Mouse (Mus musculus) kidney, adult 8-10 months (tissue): ENCODE measurements at regions not wholly inside any gene's neighbourhood (a gene's known extent, or its start where the extent isn't known, plus 50 kb on each side); places are given as distances from the start of the nearest gene placed in this dataset.
A peak's percentile ranks its signal among the peaks of the same experiment; 100 is the strongest.

Experiments used
- DNase-seq, 2 experiments: peaks; one replicate each; pipeline ENCODE4 v3.0.0; 2022

DNA sequence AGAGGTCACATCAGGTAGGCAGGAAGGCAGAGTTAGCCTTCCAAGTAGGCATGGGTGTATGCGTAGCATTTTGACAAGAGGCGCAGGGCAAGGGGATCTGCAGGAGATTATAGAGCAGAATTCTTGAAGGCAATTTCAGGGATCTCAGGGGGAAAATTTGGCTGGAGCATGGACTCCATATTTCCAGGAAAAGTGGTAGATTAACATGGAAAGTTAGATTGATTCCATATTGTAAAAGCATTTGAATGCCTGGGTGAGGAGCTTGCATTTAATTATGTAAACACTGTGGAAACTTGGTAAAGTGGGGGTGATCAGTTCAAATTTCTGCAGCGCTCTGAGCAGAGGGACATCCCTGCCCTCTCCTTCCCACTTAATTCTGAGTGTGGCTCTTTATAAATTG, 146.7 kb downstream of the Pax3 start:
- DNase-seq = no peak

DNA sequence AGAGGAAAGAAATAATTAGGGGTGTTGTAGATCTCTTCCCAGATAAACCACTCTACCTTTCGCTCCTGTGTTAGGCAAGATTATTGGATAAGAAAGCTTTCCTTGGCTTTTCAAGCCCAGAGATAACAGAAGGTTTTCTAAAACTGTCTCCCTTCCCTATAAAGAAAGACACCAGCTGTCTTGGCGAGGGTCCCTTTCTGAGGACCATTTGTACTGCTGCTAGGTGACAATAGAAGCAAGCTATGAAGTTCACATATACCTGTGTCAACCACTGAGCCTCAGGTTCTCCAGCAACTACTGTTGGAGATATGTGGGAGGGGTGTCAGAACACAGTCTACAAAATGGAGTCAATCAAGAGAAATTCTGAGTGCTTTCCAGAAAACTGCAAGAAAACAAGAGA, 164.6 kb downstream of the Pax3 start:
- DNase-seq = no peak

DNA sequence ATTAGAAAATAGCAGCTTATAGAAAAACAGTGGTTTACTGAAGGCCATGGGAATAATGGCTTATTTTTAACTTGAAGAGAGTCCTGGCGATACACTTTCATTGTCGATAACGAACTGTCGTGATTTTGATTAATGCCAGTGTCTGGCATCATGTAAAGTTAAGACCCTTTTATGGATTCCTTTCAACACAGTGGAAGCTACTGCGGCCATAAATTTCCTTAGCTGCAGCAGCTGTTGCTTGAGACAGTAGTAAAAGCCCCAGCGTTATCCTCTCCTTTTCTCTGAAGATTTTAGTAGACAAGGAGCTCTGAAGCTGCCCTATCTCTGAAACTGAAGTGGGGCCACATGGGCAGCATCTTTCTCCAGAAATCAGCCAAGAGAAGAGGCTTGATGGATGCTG, 175.2 kb downstream of the Pax3 start:
- no peak for DNase-seq

DNA sequence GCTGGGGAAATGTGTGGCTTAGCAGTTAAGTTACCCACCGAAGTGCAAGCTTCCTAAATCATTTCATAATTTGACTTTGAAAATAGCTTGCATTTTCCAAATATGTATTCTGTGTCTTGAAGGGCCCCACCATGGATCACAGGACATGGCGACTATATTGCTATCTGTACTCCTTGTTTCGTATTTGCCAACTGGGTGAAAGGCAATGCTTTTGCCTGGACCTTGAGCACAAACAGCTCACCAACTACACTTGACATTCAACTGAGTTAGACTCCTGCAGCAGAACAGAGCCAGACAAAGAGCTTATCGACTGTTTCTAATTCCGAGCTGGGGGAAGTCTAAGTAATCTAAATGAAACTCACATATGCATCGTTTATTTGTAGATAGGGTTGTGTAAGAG, 175.9 kb downstream of the Pax3 start:
- DNase-seq = no peak

DNA sequence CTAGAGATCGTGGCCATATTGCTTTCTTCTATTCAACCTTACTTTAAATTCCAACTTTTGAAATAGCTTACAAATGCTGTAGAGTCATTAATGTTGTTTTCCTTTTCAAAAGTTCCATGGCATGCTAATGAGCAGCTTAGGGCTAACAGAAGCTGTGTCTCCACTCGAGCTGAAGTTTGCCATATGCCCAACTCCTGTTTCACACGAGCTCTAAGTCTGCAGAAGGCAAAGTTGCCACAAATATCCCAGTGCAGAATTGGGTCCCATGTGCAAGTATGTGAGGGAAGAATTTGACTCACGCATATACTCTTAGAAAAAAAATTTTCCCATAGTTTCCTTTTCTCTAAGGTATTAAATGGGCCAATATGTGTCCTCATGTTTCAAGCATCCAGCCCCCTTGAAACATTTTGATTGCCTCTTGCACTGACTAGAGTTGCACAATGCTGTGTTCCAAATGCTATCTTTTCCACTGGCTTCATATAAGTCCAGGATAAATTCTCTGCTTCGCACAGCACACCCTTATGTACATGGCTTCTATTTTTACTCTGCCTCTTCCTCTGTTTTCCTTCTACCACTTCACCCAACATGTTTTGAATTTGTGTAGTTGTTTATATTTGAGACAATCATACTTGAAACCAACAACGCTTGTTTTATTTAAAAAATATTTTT, 178.9 kb downstream of the Pax3 start:
- no peak for DNase-seq

DNA sequence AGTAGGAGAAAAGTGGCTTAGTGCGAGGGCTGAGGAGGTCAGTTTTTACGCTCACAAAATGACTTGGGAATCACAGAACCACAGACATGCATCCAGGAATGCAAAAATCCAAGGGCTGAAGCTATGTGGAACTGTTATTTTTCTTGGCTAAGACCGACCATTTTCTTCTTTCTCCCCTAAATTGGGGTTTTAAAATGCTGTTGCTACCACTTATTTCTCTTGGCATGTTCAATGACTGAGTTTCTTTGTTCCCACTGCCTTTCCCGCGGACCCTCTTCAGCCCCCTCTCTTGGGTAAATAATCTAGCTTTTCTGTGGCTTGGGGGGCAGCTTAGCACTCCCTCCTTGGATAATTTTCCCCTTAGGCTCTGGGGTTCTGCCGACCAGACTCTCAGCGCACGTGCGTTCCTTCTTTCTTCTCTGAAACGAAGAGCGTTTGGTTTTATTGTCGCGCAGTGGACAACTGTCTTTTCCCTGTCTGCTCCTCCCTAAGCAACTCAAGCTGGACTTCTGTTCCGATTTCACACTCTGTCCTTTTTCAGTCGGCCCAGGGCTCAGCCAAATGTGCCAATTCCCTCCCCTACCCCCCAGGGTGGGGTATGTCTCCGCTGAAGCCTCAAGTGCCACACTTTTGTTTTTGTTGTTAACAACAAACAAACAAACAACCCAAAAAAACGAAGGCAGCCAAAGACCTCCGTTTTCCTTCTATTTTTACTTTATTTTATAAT, 180.2 kb downstream of the Pax3 start:
- DNase-seq = no peak

DNA sequence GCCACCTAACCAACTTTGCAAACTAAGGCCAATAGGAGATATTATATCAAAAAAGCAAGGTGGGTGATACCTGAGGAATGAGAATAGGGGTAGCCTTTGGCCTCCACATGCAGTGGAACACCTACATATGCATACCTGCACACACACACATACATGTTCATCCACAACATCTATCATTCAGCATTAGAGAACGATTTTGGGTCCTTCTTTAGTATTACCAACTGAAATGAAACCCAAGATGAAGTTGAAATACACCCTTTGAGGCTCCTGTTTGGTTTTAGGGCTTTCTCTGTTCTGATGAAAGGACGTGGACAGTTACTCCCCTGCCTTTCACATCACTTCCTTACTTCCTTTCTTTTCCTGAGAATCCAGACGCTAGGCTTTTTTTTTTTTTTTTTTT, 180.9 kb downstream of the Pax3 start:
- DNase-seq = no peak

DNA sequence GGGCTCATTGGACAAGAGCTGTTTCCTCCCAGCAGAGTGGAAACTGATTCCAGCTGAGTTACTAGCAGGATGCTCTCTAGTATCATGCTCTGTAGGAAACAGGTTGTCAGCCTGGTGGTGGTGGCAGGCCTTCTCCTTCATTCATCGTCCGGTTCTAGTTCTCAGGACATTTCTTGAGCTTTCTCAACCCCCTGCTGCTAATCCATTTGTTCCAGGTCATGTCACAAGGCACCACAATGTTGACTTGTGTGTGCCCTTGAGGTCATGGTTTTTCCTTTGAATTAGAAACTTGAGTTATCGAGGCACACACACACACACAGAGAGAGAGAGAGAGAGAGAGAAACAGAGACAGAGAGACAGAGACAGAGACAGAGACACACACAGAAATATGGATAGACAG, 183.5 kb downstream of the Pax3 start:
- no peak for DNase-seq

DNA sequence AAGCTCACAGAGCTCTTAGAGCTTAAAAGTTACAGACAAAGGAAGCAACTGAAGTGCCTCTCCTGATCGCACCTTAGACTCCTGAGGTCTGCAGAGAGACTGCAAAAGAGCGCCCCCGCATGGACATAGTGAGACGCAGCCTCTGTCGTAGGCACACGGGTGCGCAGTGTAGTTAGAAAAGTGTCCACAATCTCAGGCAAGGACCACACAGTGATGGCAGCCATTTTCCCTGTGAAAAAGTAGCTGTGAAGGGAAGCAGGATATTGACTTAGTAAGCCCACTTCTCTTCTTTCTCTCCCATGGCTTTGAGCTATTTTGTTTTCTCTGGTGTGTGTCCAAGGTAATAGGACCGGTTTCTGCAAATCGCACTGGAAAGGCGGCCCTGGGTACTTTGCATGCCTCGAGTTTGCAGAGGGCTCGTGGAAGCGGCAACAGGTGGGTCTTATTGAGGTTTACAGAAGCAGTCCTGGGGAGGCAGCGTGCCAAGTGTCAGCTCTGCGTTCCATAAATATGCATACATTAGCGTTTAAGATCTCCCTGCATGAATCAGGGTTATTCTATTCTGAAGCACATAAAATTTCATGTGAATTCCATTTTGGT, 188.0 kb downstream of the Pax3 start:
- peak; percentile 6 to 30 for DNase-seq

DNA sequence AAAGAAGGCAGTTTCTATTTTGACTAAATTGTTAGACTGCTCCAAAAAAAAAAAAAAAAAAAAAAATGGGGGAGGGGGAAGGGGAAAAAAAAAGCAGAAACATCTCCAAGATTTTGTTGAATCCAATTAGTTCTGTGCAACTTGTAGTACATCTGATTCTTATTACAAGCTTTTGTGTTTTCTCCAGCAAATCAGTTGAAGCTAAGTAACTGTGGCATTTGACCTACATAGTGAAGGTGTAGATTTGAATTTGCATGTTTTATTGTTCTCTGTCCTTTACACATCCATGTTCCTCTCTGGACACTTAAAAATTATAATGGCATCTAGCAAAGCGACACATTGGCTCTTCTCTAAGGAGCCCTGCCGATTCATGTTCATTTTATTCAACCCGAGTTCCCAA, 192.6 kb downstream of the Pax3 start:
- no peak for DNase-seq

DNA sequence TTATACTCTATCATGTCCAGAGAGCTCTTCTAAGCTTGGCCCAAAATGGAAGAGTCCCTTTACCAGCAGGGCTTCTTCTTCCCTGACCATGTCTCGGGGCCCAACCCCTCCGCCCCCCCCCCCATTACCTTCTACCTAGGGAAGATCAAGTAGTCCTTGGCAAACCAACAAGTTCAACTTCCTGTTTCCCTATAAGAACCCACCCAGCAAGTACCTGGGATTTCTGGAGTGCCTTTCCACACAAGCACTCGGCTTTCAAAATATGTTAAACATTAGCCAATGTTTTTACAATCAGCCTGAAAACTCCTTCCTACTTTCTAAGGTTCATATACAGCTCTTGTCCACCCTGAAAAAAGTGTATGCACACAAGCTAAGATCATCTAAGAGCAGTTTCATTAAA, 198.2 kb downstream of the Pax3 start:
- DNase-seq = no peak

DNA sequence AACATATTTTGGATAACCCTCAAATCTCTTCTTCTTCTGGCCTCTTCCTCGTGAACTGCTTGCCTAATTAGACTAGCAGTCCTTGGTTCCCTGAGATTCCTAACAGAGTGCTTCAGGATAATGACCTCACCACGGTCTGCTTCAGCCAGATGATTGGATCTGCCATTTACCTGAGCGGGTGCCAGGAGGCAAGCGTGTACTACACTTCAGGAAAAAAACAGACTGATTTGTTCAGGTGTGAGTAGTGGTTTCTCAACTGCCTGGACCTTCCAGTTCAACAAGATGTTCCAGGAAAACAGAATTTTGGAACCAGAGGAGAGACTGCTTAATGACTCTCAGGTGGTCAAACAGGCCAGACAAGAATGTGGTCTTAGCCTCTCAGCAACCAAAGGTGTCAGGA, 215.4 kb downstream of the Pax3 start:
- no peak for DNase-seq

DNA sequence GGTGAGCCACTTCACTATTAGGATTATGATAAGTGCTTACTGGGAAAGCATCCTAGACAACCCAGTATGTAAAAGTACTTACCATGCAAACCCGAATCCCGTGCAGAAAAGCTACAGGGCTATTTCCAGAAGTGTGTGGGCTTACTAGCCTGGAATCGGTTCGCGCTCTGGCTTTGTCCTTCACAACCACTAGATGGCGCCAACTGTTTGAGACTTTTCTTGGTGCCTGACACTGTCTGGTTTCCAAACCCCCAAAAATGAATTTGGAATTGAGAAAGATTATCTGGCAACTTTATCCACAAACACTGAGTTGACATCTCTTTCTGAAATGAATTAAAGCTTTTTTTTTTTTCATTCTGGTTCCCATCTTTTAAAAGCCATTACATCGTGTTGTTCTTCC, 218.2 kb downstream of the Pax3 start:
- DNase-seq = peak; percentile 20 to 59

DNA sequence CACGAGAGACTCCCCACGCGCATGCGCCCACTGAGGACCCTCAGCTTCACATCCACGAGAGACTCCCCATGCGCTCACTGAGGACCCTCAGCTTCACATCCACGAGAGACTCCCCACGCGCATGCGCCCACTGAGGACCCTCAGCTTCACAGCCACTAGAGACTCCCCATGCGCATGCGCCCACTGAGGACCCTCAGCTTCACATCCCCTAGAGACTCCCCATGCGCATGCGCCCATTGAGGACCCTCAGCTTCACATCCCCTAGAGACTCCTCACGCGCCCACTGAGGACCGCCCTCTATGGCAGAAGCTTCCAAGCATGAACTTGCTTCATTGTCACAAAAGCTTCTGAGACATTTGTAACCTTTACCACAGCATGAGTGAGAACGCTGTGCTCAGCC, 221.0 kb downstream of the Pax3 start:
- DNase-seq = no peak

DNA sequence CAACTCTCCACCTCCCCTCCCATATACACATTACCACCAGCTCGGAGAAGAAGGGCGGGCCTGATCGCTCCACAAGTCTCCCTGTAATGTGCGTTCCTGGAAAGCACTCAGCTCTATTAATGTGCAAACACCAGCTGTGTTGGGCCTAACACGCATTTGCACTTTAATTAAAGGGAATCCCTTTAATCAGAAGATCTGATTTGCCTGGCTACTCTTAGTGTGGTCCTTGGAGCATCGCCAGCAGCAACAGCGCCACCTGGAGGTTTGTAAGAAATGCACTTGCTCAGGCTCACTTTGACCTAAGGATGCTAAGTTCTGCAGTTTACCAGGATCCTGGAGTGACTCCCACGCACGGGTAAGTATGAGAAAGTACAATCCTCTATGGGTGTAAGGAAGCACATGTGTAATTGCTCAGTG, 224.6 kb downstream of the Pax3 start:
- peak; percentile 54 to 69 for DNase-seq

DNA sequence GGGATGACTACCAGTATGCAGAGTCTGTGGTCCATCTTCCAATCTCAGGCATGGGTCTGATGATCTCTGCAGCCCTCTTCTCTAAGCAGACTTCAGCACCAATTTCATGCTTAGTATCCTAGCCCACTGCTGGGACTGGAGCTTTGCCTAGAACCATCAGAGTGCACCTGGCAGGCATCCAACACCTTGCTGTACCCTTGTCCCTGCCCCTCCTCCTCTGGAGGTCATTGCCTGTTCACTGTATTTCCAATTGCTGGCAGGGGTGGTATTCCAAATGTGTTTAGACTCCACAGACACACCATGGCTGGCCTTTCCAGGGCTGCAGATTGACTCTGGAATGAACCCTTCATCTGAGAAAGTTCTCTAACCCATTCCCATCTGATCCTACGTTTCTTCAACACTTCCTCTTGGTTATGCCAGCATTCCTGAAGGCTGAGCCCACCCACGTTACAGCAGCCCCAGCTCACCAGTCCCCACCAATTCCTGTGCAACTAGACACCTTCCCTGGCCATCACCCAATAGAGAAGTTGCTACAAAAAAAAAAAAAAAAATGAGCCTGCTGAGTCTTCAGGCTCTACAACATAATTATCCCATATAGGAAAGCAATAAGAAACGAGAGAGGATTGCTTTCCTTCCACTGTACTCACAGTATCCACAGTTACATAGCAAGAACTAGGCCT, 232.1 kb downstream of the Pax3 start:
- DNase-seq = peak; percentile 64 to 78

DNA sequence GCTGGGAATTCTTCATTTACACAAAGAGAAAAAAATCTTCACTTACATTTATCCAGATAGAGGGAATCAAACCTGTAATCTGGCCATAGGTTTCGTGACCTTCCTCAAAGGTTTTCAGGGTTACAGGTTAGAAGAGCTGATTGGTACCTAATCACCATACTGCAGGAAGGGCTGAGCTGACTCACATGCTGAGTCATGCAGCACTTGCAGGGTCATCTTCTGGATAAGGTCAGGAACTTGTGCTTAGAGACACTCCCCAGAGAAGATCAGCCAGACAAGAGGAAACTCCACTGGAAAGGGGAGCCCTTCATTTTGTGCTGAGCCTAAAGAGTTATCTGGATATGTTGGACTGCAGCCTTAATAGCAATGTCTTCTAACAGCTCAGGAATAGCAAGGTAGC, 237.6 kb downstream of the Pax3 start:
- DNase-seq = no peak

DNA sequence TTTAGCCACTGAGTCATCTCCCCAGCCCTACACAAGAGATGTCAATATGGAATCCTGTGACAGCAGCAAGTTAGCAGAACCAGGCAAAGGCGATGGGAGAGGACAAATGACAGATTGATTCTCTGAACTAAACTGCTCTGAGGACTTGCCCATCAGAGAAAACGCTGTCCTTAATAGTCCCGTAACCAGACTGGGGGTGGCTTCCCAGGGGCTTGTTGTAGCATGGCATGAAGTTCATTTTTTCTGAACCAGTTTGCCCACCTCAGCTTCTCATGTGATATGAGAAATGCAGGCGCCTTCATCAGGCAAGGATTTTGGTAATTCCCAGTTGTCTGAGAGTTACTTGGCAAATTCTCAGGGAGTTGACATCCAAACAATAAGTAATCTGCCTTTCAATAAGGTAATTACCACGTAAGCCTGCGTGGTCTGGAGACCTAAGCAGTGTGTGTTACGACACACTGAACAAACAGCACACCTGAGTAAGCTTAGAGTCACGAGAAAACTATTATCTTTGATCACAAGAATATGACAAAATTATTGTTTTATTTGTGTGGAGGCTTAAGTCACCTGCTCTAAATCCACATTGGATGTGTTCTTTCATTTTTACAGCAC, 239.7 kb downstream of the Pax3 start:
- no peak for DNase-seq

DNA sequence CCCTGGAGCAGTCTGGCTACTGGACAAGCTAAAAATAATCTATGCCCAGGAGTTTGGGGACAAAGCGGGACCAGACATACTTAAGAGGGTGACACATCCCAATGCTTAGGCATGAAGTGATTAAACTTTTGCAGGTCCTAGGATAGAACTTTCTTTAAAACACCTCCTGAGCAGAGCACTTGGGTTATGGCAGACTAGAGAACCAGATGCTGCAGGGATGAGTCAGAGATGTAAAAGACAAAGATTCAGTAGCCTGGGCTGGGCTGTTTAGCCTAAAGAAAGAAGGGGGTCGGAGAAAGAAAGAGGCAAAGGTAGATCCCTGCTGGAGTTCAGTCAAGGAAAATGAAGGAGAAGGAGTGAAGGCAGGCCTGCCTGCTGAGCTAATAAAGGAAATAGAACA, 249.0 kb downstream of the Pax3 start:
- no peak for DNase-seq

DNA sequence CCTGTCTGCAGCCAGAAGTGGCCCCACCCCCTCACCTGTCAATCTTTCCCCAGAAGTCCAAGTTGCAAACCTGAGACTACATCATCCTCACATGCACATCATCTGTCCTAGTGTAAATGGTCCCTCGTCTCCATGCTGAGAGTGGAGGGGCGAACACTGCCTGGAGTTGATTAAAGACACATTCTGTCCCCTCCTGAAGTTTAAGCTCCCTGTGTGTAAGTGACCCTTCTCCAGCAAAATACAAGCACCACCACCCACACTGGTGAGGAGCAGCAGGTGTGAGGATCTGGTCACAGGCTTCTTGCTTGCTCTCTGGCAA, 252.6 kb downstream of the Pax3 start:
- no peak for DNase-seq

DNA sequence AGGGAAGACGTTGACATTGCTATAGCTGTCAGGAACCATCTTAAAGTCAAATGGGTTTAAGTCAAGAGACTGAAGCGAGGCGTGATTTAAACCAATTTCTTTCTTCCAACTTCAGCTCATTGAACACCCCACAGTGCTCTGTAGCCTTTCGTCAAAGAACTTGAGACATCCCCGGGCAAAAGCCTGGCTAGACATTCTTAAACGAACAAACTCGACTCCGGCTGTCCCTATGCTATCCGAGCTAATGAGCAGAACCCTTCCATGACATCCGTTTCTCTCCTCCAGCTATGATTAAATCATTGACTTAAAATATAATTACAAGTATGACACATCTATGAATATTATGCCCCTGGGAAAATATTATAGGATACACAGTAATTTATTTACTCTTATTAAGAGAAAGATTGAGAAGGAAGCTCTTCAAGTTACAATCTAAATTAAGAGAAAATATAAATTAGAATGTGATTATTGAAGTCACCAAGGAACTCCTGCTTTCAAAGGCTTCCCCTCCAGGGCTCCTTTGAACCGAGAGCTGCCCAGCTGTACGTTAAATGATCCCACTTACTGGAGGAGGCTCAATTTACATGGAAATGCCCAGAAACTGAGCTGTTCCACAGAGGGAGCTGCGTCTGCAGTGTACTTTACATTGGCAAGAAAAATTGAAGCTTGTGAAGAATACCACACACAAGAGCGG, 253.2 kb downstream of the Pax3 start:
- DNase-seq = no peak

DNA sequence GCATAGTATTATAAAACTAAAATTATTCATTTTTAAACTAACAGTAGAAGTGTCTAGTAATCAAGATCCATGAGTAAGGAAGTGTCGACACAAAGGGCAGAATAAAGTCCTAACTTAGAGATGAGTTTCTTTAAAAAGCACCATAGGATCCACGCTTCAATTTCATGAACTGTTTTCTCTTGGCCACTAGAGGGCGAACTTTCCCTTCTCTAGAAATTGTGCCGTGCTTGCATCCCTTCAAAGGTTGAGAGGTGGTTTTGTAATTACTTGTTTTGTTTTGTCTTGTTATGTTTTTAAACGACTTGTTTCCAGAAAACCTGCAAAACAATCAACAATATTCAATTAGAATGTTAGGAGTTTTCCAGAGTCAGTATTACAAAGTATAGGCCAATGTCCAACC, 253.8 kb downstream of the Pax3 start:
- DNase-seq = peak; percentile 8 to 12
